16 mouse cellular contexts compared by ENCODE assay signal in the genomic region with DNA sequence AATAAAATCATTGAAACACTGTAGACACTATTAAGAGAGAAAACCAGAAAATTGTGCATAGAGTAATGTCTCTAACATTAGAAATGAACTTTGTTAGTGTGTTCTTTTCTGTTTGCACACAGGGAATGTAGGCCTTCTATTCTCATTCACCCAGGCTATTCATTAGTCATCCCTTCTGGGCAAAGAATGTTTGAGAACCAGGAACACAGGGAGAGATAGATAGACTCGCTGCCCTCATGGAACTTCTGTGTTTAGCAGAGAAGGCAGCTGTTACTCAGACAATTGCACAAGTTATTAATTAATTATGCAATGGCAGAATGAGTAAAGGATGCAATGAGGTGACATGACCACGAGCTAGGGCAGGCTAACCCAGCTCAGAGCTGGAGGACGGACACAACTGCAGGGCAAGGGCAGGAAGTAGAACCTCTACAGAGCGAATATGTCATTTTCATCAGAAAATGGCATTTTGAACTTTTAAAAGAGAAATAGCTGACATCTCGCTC.
"Had no signal": no experiment of that assay in that cellular context is flagged by ENCODE, and none has a peak within 500 bp of the region (broad histone marks: within the 10 kb centered on the region; RNA-seq: fewer than 3 reads in every experiment).

No protein-coding gene starts in this region.

- H3K4me2 ChIP-seq: limb, embryonic 12.5 days; liver, embryonic 15.5 days; lung, embryonic 14.5 days; midbrain, embryonic 12.5 days; stomach, embryonic 15.5 days had no signal

- H3K36me3 ChIP-seq: limb, embryonic 12.5 days; liver, embryonic 15.5 days; midbrain, embryonic 12.5 days; stomach, embryonic 15.5 days had no signal

- H3K27ac ChIP-seq: layer of hippocampus, adult 2 months; limb, embryonic 12.5 days; liver, embryonic 15.5 days; midbrain, embryonic 12.5 days; stomach, embryonic 15.5 days had no signal

- DNase-seq: kidney, adult 9 months; kidney, postnatal 10 days; kidney, postnatal 4 days; liver; lung, embryonic 14.5 days; lung, postnatal 10 days; lung, postnatal 4 days; right cerebral cortex, postnatal 14 days; thymus, adult 2 months; thymus, postnatal 25 days had no signal

- H3K9ac ChIP-seq: limb, embryonic 12.5 days; liver, embryonic 15.5 days; lung, embryonic 14.5 days; midbrain, embryonic 12.5 days; stomach, embryonic 15.5 days had no signal

- H3K9me3 ChIP-seq: limb, embryonic 12.5 days; liver, embryonic 15.5 days; midbrain, embryonic 12.5 days; stomach, embryonic 15.5 days had no signal

- H3K27me3 ChIP-seq: limb, embryonic 12.5 days; liver, embryonic 15.5 days; stomach, embryonic 15.5 days had no signal

- H3K4me1 ChIP-seq: limb, embryonic 12.5 days; liver, embryonic 15.5 days; megakaryocyte, embryonic 14.5 days; midbrain, embryonic 12.5 days; stomach, embryonic 15.5 days had no signal

- H3K4me3 ChIP-seq: layer of hippocampus, adult 2 months; limb, embryonic 12.5 days; liver, embryonic 15.5 days; megakaryocyte, embryonic 14.5 days; midbrain, embryonic 12.5 days; stomach, embryonic 15.5 days had no signal
